Mouse (Mus musculus): Measurements from ENCODE around the gene Egfr. TPM values are rescaled to one million over a fixed set of nuclear protein-coding genes. Genes with fewer than 3 reads are reported as not detected.

The Egfr gene
- polyA plus RNA-seq, 1 experiment from 2014 or later, result 4.3 TPM

Other genes starting within 250 kb of the Egfr start
- 32.6 and 34.3 TPM in 2 replicates for gene Sec61g, start 243.7 kb upstream of the Egfr start, polyA plus RNA-seq (2014; fragmentation: Nextera tagmentation; extraction: Ambion mirVana)
- gene Fbxo48, start 199.2 kb downstream of the Egfr start, polyA plus RNA-seq (2014; fragmentation: Nextera tagmentation; extraction: Ambion mirVana), result 2.8 and 3.2 TPM in 2 replicates

All from forebrain, embryonic 11.5 days (tissue).